Mouse (Mus musculus): ENCODE results near the gene 1700019N19Rik. TPM values are rescaled to one million over a fixed set of nuclear protein-coding genes. Genes with fewer than 3 reads are reported as not detected.

The 1700019N19Rik gene
- polyA plus RNA-seq, 1 experiment: not detected

DNA sequence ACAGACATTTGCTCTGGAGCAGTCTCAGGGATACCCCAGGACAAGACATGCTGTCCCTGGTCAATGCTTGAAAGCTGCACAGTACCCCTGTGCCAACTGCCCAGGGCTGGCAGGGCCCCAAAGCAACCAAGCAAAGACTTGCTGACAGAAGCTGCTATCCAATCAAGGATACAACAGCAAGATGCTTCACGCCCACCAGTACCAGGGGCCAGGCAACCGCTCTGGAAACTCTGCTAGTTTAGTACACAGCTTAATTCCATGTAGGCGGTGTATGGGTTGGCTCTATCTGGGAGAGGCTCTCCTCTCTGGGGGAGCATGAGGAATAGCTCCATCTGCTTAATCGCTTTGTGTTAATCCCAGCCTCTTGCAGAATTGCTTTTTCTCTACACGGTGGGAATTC is 35.3 kb upstream of the 1700019N19Rik start:
- Histone ChIP-seq H3K4me3 (ENCODE audit: insufficient read depth, low read length) (no peak overlapping the region), H3K4me1 (ENCODE audit: control insufficient read depth, insufficient read depth, low read length) (no peaks in the 10 kb centered on the region), H3K27ac (ENCODE audit: insufficient read depth, low read length) (no peak overlapping the region)
- TF ChIP-seq CTCF (IDR thresholded peaks at IDR 0.05; ENCODE audit: borderline replicate concordance, insufficient read depth, low read length) (no peak), POLR2A (IDR thresholded peaks at IDR 0.05; ENCODE audit: low read depth, low read length) (no peak)

DNA sequence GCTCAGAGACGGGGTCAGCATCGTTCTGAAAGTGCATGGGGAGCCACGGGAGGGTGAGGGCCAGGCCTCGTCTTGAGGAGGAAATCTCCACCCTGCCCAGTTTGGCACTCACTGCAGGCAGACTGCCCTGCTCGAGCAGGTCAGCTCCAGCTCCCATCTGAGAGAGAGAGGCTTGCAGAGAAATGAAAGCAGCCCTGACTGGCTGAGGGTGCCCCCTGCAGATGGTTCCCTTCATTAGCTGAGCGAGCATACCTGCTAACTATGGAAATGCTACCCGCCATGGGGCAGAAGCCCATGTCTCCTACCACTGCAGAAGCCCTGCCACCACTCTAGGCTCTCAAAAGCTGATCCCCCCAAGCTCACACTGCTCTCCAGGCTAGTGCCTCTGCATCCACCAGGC is 33.4 kb upstream of the 1700019N19Rik start:
- Histone ChIP-seq H3K4me1 (ENCODE audit: control insufficient read depth, insufficient read depth, low read length) (no peaks in the 10 kb centered on the region), H3K27ac (ENCODE audit: insufficient read depth, low read length) (no peak overlapping the region), H3K4me3 (ENCODE audit: insufficient read depth, low read length) (no peak overlapping the region)
- no peak for TF ChIP-seq POLR2A (IDR thresholded peaks at IDR 0.05; ENCODE audit: low read depth, low read length)
- no peak for TF ChIP-seq CTCF (IDR thresholded peaks at IDR 0.05; ENCODE audit: borderline replicate concordance, insufficient read depth, low read length)

DNA sequence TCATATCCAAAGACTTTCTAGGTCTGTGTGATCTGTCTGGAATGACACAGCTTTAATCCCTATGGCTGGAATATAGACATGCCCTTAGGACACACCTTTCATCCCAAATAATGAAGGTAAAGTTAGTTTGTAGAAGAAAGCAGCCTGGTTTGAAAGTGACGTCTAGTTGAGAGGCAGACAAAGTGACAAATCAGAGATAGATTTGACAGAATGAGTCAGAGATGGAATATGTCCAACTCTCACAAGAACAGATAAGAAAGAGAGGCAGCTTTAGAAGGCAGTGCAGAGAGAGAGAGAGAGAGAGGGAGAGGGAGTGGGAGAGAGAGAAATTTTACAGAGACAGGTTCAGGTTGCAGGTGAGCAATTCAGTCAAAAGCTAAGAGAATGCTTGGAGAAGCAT is 30.1 kb upstream of the 1700019N19Rik start:
- TF ChIP-seq POLR2A (IDR thresholded peaks at IDR 0.05; ENCODE audit: low read depth, low read length) (no peak), CTCF (IDR thresholded peaks at IDR 0.05; ENCODE audit: borderline replicate concordance, insufficient read depth, low read length) (no peak)
- H3K27ac ChIP-seq (ENCODE audit: insufficient read depth, low read length): no peak overlapping the region
- no peaks in the 10 kb centered on the region for H3K4me1 ChIP-seq (ENCODE audit: control insufficient read depth, insufficient read depth, low read length)
- no peak overlapping the region for H3K4me3 ChIP-seq (ENCODE audit: insufficient read depth, low read length)

DNA sequence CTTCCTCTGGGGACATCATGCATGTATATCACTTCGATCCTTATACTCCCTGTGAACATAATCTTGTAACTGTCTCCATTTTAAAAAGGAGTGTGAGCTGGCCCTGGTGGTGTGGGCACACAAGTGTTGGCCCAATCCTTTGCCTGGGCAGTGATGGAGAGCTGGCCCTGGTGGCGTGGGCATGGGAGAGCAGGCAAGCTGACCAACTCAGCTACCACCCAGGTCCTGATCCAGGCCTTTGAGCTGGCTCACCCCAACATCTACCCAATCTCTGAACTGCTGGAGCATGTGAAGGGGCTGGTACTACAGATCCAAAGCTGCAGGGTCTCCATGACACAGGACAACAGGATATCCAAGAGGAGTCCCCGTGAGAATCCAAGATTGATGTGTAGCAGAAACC is 29.0 kb upstream of the 1700019N19Rik start:
- Histone ChIP-seq H3K4me3 (ENCODE audit: insufficient read depth, low read length) (no peak overlapping the region), H3K4me1 (ENCODE audit: control insufficient read depth, insufficient read depth, low read length) (no peaks in the 10 kb centered on the region), H3K27ac (ENCODE audit: insufficient read depth, low read length) (no peak overlapping the region)
- TF ChIP-seq CTCF (IDR thresholded peaks at IDR 0.05; ENCODE audit: borderline replicate concordance, insufficient read depth, low read length) (no peak), POLR2A (IDR thresholded peaks at IDR 0.05; ENCODE audit: low read depth, low read length) (no peak)

DNA sequence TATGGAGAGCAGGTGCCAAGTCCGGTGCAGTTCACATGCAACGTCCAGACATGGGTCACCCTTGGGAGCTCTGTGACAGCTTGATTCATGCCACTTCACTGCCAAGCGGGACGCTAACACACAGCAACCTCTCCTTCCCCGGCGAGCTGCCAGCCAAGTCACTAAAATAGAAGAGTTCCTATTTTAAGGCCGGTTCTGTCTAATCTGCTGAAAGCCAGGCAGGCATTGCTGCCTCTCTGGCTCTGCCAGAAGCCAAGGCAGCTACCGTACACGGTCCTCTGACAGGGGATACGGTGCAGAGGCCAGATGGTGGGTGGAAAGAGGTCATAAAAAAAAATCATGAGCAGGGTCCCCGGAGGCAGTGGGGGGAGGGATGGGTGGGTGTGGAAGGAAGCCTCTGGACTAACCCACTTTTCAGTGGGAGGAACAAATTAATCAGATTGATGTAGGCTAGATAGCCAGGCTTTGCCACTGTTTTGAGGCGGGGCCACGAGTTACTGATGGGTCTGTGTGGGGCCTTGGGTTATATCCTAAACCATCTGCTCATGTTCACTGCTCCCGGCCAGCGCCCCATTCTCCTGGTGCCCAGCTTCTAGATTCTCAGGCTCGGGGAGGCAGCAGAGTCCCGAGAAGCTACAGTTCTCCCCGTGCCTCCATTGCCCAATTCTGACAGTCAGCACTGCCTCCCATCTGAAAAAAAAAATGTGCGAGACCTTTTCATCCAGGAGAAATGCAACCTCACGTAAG is 28.4 kb upstream of the 1700019N19Rik start:
- Histone ChIP-seq H3K27ac (ENCODE audit: insufficient read depth, low read length) (no peak overlapping the region), H3K4me1 (ENCODE audit: control insufficient read depth, insufficient read depth, low read length) (no peaks in the 10 kb centered on the region), H3K4me3 (ENCODE audit: insufficient read depth, low read length) (no peak overlapping the region)
- TF ChIP-seq CTCF (IDR thresholded peaks at IDR 0.05; ENCODE audit: borderline replicate concordance, insufficient read depth, low read length) (no peak), POLR2A (IDR thresholded peaks at IDR 0.05; ENCODE audit: low read depth, low read length) (no peak)

DNA sequence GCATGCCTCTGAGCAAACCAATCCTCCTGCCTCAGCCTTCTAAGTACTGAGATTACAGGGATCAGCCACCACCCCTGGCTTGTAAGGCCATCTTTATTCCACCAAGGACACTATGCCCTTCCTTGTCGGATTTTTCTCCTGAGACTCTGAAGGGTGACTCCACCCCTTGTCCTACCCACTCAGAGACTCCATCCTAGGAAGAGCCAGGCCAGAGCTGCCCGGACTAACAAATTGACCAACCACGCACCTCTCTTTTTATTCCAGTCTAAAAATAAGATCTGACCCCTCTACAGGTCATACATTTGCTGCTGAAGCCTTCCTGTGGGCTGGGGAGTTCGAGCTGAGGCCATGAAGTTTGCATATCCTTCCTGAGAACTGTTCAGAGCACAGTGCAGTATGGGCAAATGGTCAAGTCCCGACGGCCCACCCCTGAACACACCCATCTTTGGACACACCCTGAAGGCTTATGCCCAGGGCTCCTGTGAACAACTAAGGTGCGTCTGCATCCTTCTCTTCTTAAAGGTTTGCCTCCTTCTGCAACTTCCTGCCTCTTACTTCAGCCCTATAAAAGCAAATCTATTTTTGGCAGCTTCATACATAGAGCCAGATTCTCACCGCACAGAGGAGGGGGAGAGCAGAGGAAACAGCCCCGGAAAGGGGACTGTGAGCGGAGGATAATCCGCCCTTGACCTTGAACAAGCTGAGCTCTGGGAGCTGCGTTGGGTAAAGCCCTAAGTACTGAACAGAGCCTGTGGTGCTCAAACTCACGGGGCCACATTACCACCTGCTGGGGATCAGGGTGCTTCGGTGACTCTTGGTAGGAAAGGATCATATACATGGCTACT is 24.5 kb upstream of the 1700019N19Rik start:
- H3K27ac ChIP-seq (ENCODE audit: insufficient read depth, low read length): no peak overlapping the region
- TF ChIP-seq POLR2A (IDR thresholded peaks at IDR 0.05; ENCODE audit: low read depth, low read length): no peak
- no peak for TF ChIP-seq CTCF (IDR thresholded peaks at IDR 0.05; ENCODE audit: borderline replicate concordance, insufficient read depth, low read length)
- no peak overlapping the region for H3K4me3 ChIP-seq (ENCODE audit: insufficient read depth, low read length)
- H3K4me1 ChIP-seq (ENCODE audit: control insufficient read depth, insufficient read depth, low read length): no peaks in the 10 kb centered on the region; the same call in 1 of the 2 replicates

DNA sequence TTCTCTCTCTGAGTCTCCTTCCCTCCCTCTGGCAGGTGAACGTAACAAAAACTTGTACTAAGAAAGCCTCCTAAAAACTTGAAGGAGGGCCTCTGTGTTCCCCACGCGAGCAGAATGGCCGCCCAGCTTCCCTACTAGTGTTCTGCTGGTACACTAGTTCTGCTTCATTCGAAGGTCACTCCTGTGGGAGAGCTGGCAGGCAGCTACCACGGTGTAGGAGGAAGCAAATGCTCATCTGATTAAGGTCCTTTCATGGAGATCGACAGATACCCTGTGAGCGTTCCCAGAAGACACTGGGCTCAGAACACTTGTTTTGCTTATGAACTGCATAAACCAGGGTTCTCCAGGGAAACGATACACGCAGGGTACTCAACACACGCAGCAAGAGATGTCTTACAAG is 23.1 kb upstream of the 1700019N19Rik start:
- TF ChIP-seq CTCF (IDR thresholded peaks at IDR 0.05; ENCODE audit: borderline replicate concordance, insufficient read depth, low read length) (no peak), POLR2A (IDR thresholded peaks at IDR 0.05; ENCODE audit: low read depth, low read length) (no peak)
- H3K27ac ChIP-seq (ENCODE audit: insufficient read depth, low read length): no peak overlapping the region
- no peak overlapping the region for H3K4me3 ChIP-seq (ENCODE audit: insufficient read depth, low read length)
- no peaks in the 10 kb centered on the region; the same call in 1 of the 2 replicates for H3K4me1 ChIP-seq (ENCODE audit: control insufficient read depth, insufficient read depth, low read length)

DNA sequence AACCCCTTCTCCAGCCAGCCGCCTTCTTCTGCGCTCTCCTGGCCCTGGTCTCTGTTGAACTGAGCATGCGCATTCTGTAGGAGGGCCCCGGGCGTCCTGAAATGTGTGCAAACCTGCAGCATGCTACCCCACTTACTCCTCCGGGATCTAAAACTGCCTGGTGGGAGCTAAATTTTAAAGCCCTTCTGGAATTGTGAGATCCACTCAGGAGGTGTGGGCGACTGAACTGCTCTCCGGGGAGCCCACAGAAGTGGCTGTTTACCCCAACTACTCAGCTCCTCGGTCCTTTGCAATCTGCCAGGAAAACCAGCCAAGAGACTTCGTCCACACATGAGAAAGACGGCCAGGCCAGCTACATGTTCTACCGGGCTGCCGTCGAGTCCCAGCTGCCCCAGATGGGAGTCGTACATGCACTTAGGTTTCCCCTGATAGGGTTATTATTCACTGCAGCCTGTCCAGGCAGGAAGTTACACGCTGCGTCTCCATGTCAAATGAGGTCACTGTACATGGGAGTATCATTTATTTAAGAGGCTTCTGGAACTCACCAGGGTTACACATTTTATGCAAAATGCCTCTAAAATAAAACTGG is 22.3 kb upstream of the 1700019N19Rik start:
- no peak overlapping the region for H3K27ac ChIP-seq (ENCODE audit: insufficient read depth, low read length)
- TF ChIP-seq CTCF (IDR thresholded peaks at IDR 0.05; ENCODE audit: borderline replicate concordance, insufficient read depth, low read length): no peak
- no peak for TF ChIP-seq POLR2A (IDR thresholded peaks at IDR 0.05; ENCODE audit: low read depth, low read length)
- no peak overlapping the region for H3K4me3 ChIP-seq (ENCODE audit: insufficient read depth, low read length)
- no peaks in the 10 kb centered on the region; the same call in 1 of the 2 replicates for H3K4me1 ChIP-seq (ENCODE audit: control insufficient read depth, insufficient read depth, low read length)

DNA sequence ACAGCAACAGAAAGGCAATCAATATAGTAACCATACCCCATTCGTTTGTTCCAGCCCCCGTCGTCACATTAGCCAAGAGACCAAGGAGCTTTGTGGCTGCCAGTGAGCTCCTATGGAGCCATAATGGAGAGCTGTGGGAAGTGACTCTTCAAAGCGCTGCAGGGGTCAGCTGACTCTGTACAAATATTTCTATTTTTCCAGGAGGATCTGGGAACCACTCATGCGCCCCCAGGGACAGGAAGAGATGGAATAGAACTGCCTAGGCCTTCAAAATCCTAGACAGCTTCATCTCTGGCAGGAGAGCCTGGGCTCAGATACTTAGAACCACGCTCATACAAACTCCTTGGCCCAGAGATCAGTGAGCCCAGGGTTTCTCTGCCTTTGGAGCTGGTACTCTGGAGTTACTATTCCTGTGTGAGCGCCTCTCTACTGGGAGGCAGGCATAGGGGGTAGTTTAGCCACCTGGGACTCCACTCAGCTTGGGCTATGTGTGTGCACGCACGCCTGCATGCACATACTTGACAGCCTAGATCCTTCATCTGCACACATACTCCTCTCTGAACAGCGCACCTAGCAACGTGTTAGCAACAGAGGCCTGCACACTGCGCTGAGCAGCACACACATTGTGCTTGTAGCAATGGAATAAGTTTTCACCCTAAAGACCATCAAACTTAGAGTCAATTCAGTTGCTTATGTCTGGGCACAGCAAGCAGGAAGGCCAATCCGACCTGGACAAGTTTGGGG is 21.1 kb upstream of the 1700019N19Rik start:
- H3K27ac ChIP-seq (ENCODE audit: insufficient read depth, low read length): no peak overlapping the region
- no peaks in the 10 kb centered on the region; the same call in 1 of the 2 replicates for H3K4me1 ChIP-seq (ENCODE audit: control insufficient read depth, insufficient read depth, low read length)
- TF ChIP-seq POLR2A (IDR thresholded peaks at IDR 0.05; ENCODE audit: low read depth, low read length) (no peak), CTCF (IDR thresholded peaks at IDR 0.05; ENCODE audit: borderline replicate concordance, insufficient read depth, low read length) (no peak)

More for the DNA sequence above, 21.1 kb upstream of the 1700019N19Rik start:
- no peak overlapping the region for H3K4me3 ChIP-seq (ENCODE audit: insufficient read depth, low read length)

All from embryonic fibroblast, embryonic 13.5 days (primary cell).